Mouse (Mus musculus) liver, embryonic 14.5 days (tissue): ENCODE data around the gene Kng2.
"Not testable (repeated sequence)": the region's sequence is repeated elsewhere in the genome, so short reads cannot be mapped to it uniquely, and the experiment has no call there.

ENCODE experiments used
- CTCF ChIP-seq: IDR thresholded peaks from 2 replicates; pipeline ENCODE4 v1.5.1; 2016; ENCODE audit warnings: antibody characterized with exemption, low read depth, control low read depth
- EP300 ChIP-seq: IDR thresholded peaks from 2 replicates; pipeline ENCODE4 v1.6.1; 2016; ENCODE audit warnings: antibody characterized with exemption, low read depth

GRCm38 (mm10) chr16:23014645-23015044 is 14.6 kb downstream of the Kng2 start:
- TF ChIP-seq CTCF, EP300: not testable (repeated sequence)
